Mouse (Mus musculus): ENCODE results near the gene Tas2r131. TPM values are rescaled to one million over a fixed set of nuclear protein-coding genes. Genes with fewer than 3 reads are reported as not detected.
"Not testable (repeated sequence)": the region's sequence is repeated elsewhere in the genome, so short reads cannot be mapped to it uniquely, and the experiment has no call there.

Gene Tas2r131
- polyA plus RNA-seq (2015; fragmentation: Nextera tagmentation; extraction: Ambion mirVana), result not detected in 2 replicates

GRCm38 (mm10) chr6:132957819-132958218 lies at the start of gene Tas2r131:
Gene Tas2r131, minus strand, starts transcription at chr6:132957919.
- H3K9me3 ChIP-seq, result no peaks in the 10 kb centered on the region
- WGBS, result 49% methylated on average over 1 of the region's 1 CpGs
- no peak within 1 kb of the TSS for H3K9ac ChIP-seq (replicated peaks)
- no peak within 1 kb of the TSS for H3K4me3 ChIP-seq (replicated peaks)
- no peak within 1 kb of the TSS for H3K27ac ChIP-seq
- H3K4me1 ChIP-seq (replicated peaks), result no peaks in the 10 kb centered on the region
- H3K4me2 ChIP-seq (replicated peaks), result no peak within 1 kb of the TSS
- no peak for ATAC-seq
- H3K36me3 ChIP-seq, result no peaks in the 10 kb centered on the region
- H3K27me3 ChIP-seq, result no peaks in the 10 kb centered on the region

GRCm38 (mm10) chr6:132980865-132981264 lies 23.1 kb upstream of the Tas2r131 start, which contains the start of gene Tas2r109:
Gene Tas2r109, minus strand, starts transcription at chr6:132980965.
- H3K4me3 ChIP-seq (replicated peaks), result no peak within 1 kb of the TSS
- H3K27ac ChIP-seq, result no peak within 1 kb of the TSS
- H3K4me1 ChIP-seq (replicated peaks), result no peaks in the 10 kb centered on the region
- H3K27me3 ChIP-seq, result no peaks in the 10 kb centered on the region
- 83% methylated on average over 2 of the region's 2 CpGs for WGBS
- ATAC-seq, result no peak
- H3K9me3 ChIP-seq, result no peaks in the 10 kb centered on the region
- no peaks in the 10 kb centered on the region for H3K36me3 ChIP-seq
- H3K4me2 ChIP-seq (replicated peaks), result no peak within 1 kb of the TSS
- H3K9ac ChIP-seq (replicated peaks), result no peak within 1 kb of the TSS

GRCm38 (mm10) chr6:132950802-132951201 lies 6.9 kb downstream of the Tas2r131 start, which contains the start of gene Tas2r129:
Gene Tas2r129, plus strand, starts transcription at chr6:132951102.
- Histone ChIP-seq H3K9ac (replicated peaks) (no peak within 1 kb of the TSS), H3K27ac (no peak within 1 kb of the TSS), H3K4me1 (replicated peaks) (no peaks in the 10 kb centered on the region), H3K4me3 (replicated peaks) (no peak within 1 kb of the TSS), H3K27me3 (no peaks in the 10 kb centered on the region), H3K36me3 (no peaks in the 10 kb centered on the region), H3K4me2 (replicated peaks) (no peak within 1 kb of the TSS), H3K9me3 (no peaks in the 10 kb centered on the region)
- 86% methylated on average over 2 of the region's 2 CpGs for WGBS
- ATAC-seq, result no peak

- not testable (repeated sequence) for ATAC-seq; H3K4me2 ChIP-seq (replicated peaks); H3K4me3 ChIP-seq (replicated peaks); H3K27ac ChIP-seq; H3K9ac ChIP-seq (replicated peaks); H3K36me3 ChIP-seq; H3K4me1 ChIP-seq (replicated peaks); H3K9me3 ChIP-seq; H3K27me3 ChIP-seq
Measured at GRCm38 (mm10) chr6:132941376-132941775, 16.3 kb downstream of the Tas2r131 start.

GRCm38 (mm10) chr6:132909351-132909750 lies 48.4 kb downstream of the Tas2r131 start, which contains the start of gene Tas2r125:
Gene Tas2r125, plus strand, starts transcription at chr6:132909651.
- no peak within 1 kb of the TSS for H3K4me2 ChIP-seq (replicated peaks)
- no peak within 1 kb of the TSS for H3K27ac ChIP-seq
- H3K36me3 ChIP-seq, result no peaks in the 10 kb centered on the region
- no peak within 1 kb of the TSS for H3K9ac ChIP-seq (replicated peaks)
- no peak for ATAC-seq
- no peaks in the 10 kb centered on the region for H3K9me3 ChIP-seq
- no peaks in the 10 kb centered on the region for H3K4me1 ChIP-seq (replicated peaks)
- H3K27me3 ChIP-seq, result no peaks in the 10 kb centered on the region
- no peak within 1 kb of the TSS for H3K4me3 ChIP-seq (replicated peaks)
- 92% methylated on average over 3 of the region's 3 CpGs for WGBS

Other genes with a start within 250 kb of the Tas2r131 start
- not detected in 2 replicates for gene Tas2r122, start 246.0 kb downstream of the Tas2r131 start, polyA plus RNA-seq (2015; fragmentation: Nextera tagmentation; extraction: Ambion mirVana)
- not detected in 2 replicates for gene Tas2r115, start 219.9 kb downstream of the Tas2r131 start, polyA plus RNA-seq (2015; fragmentation: Nextera tagmentation; extraction: Ambion mirVana)
- gene Tas2r124, start 203.2 kb downstream of the Tas2r131 start, polyA plus RNA-seq (2015; fragmentation: Nextera tagmentation; extraction: Ambion mirVana), result not detected in 2 replicates
- gene Tas2r102, start 195.8 kb downstream of the Tas2r131 start, polyA plus RNA-seq (2015; fragmentation: Nextera tagmentation; extraction: Ambion mirVana), result not detected in 2 replicates
- not detected in 2 replicates for gene Tas2r136, start 179.8 kb downstream of the Tas2r131 start, polyA plus RNA-seq (2015; fragmentation: Nextera tagmentation; extraction: Ambion mirVana)
- not detected in 2 replicates for gene Tas2r117, start 155.1 kb downstream of the Tas2r131 start, polyA plus RNA-seq (2015; fragmentation: Nextera tagmentation; extraction: Ambion mirVana)
- gene Tas2r123, start 110.8 kb downstream of the Tas2r131 start, polyA plus RNA-seq (2015; fragmentation: Nextera tagmentation; extraction: Ambion mirVana), result not detected in 2 replicates
- gene Tas2r116, start 102.5 kb downstream of the Tas2r131 start, polyA plus RNA-seq (2015; fragmentation: Nextera tagmentation; extraction: Ambion mirVana), result not detected in 2 replicates
- not detected in 2 replicates for gene Tas2r110, start 89.9 kb downstream of the Tas2r131 start, polyA plus RNA-seq (2015; fragmentation: Nextera tagmentation; extraction: Ambion mirVana)
- gene Tas2r113, start 64.9 kb downstream of the Tas2r131 start, polyA plus RNA-seq (2015; fragmentation: Nextera tagmentation; extraction: Ambion mirVana), result not detected in 2 replicates
- gene Tas2r125, start 48.3 kb downstream of the Tas2r131 start, polyA plus RNA-seq (2015; fragmentation: Nextera tagmentation; extraction: Ambion mirVana), result not detected in 2 replicates
- gene Tas2r129, start 6.8 kb downstream of the Tas2r131 start, polyA plus RNA-seq (2015; fragmentation: Nextera tagmentation; extraction: Ambion mirVana), result not detected in 2 replicates
- gene Tas2r109, start 23.0 kb upstream of the Tas2r131 start, polyA plus RNA-seq (2015; fragmentation: Nextera tagmentation; extraction: Ambion mirVana), result not detected in 2 replicates
- not detected in 2 replicates for gene Tas2r103, start 79.2 kb upstream of the Tas2r131 start, polyA plus RNA-seq (2015; fragmentation: Nextera tagmentation; extraction: Ambion mirVana)
- not detected in 2 replicates for gene Tas2r140, start 97.9 kb upstream of the Tas2r131 start, polyA plus RNA-seq (2015; fragmentation: Nextera tagmentation; extraction: Ambion mirVana)
- gene Smim10l1, start 147.0 kb upstream of the Tas2r131 start, polyA plus RNA-seq (2015; fragmentation: Nextera tagmentation; extraction: Ambion mirVana), result 113 and 140 TPM in 2 replicates

All from midbrain, embryonic 13.5 days (tissue).